In the genomic region with DNA sequence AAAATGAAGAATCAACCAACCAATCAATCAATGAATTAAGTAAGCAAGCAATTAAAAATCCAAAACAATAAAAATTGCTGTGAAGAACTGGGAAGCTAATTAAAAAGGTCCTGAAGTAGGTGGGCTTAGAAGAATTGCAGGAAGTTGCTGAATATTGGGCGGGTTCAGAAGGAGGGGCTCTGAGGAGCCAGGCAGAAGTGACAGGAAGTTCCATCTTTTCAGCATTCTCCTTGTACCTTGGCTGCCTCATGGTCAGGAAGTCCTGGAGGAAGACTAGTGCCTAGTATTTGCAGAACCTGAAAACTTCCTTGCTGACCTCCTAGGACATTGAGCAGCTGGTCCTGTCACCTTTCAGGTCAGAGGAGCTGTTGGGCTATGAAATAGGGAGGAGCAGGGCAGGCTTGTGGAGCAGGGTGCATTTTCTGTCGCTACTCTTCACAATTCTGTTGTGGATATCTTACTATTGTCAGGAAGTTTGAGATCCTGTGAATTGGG, we compare ENCODE assay signal across 22 mouse cellular contexts. TPM values are rescaled to one million over a fixed set of nuclear protein-coding genes. Genes with fewer than 3 reads are reported as not detected.
"Had no signal": no experiment of that assay in that cellular context is flagged by ENCODE, and none has a peak within 500 bp of the region (broad histone marks: within the 10 kb centered on the region; RNA-seq: fewer than 3 reads in every experiment).

No protein-coding gene starts in this region.

RNA-seq across cellular contexts. Expression of a gene that starts 3.8 kb away (rescaled TPM):
- total RNA-seq: gastrocnemius, adult 2 months; granulocyte monocyte progenitor cell, adult 5-6 weeks; hematopoietic stem cell, adult 5-6 weeks; hindbrain, postnatal 0 days; liver, adult 2 months had no signal
- polyA plus RNA-seq: heart, adult 2 months; heart, embryonic 11.5 days; heart, embryonic 13.5 days; heart, embryonic 15.5 days; heart, postnatal 0 days; hindbrain, embryonic 11.5 days; hindbrain, embryonic 13.5 days; hindbrain, embryonic 15.5 days; hindbrain, postnatal 0 days; intestine, embryonic 14.5 days; intestine, embryonic 16.5 days; kidney, adult 2 months; kidney, postnatal 0 days; large intestine, adult 2 months; limb, embryonic 11.5 days; limb, embryonic 15.5 days; liver, adult 2 months; liver, embryonic 12.5 days; liver, embryonic 14.5 days had no signal
